Mouse (Mus musculus) Patski (cell line): ENCODE data around the gene Cryba2. TPM values are rescaled to one million over a fixed set of nuclear protein-coding genes. Genes with fewer than 3 reads are reported as not detected.

ENCODE experiments used
- ATAC-seq: fragments of 100-300 bp; one replicate; pipeline ENCODE4 v1.8.0; 2021
- CTCF ChIA-PET: fragments of 350-600 bp; sonication (Branson Sonifier 250); formaldehyde crosslinking; loops from one replicate; lab custom pipeline; 2022; ENCODE audit warnings: inconsistent platforms; lab: Charles Lee
- POLR2A ChIA-PET: fragments of 350-600 bp; sonication (Branson Sonifier 250); formaldehyde crosslinking; loops from one replicate; lab custom pipeline; 2022; ENCODE audit warnings: antibody characterized with exemption, inconsistent platforms; lab: Charles Lee
- DNase-seq: peaks from one replicate; pipeline ENCODE4 v3.0.0-alpha.2; 2011; ENCODE audit warnings: low read depth, low spot score
- H3K27me3 ChIP-seq: fragments of 371-371 bp; one replicate; pipeline ENCODE4 v1.5.1; 2021
- CTCF ChIP-seq: fragments of 100-300 bp; IDR thresholded peaks from one replicate; pipeline ENCODE4 v1.5.1; 2021
- in situ Hi-C: fragments of 300-500 bp; cut with MboI; formaldehyde crosslinking; loops from 3 replicates; pipeline ENCODE4 v1.11.1; 2018; ENCODE audit warnings: low pct_unique_long_range_greater_than_20kb, mixed read lengths
- polyA plus RNA-seq: library from polyadenylated mRNA; unstranded; gene quantifications from one replicate; pipeline ENCODE4 v1.2.3, GENCODE M21; 2021

Gene Cryba2
- polyA plus RNA-seq, 1 experiment from 2014 or later = not detected

DNA sequence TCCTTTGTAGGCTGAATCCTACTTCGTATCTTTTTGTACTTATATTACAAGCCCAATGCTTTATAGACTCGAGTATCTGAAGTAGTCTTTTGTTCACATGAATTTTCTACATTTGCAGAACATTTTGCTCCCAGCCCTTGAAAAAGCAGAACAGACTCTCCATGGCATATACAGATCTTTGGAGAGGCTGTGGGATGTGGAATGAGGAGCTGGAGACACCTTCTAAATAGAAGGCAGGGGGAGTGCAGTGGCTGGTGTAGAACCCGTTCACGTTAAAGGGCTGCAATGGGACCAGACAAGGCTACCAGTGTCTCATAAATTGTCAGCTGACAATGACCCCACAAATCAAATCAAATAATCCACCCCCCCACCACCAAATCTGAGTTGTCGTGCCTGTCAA is 44.0 kb downstream of the Cryba2 start:
- DNase-seq (no peak), ATAC-seq (no peak)
- peaks cover 75% of the 10 kb centered on the region for H3K27me3 ChIP-seq
- ChIA-PET POLR2A (no interaction called here), CTCF (no interaction called here)
- in situ Hi-C loops = no loop called here
- TF ChIP-seq CTCF = no peak

DNA sequence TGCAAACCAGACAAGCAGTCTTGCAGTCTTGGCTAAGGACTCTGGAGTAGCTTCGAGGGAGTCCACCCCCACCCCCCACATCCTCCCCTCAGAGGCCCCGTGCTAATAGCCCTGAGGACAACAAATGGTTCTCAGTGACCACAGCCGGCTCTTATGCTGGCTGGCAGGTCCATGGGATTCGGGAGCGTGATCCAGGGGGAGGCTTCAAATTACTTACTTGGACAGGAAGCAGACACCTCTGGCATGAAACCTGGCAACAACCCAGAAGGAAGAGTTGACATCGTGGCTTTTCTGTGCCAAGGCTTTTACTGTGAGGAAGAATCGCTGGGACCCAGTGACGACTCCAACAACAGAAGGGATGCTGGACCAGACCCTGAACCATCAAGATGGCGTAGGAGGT is 46.6 kb downstream of the Cryba2 start:
- peaks cover 65% of the 10 kb centered on the region for H3K27me3 ChIP-seq
- no peak for DNase-seq
- POLR2A ChIA-PET = no interaction called here
- in situ Hi-C loops = no loop called here
- TF ChIP-seq CTCF = no peak
- no peak for ATAC-seq
- CTCF ChIA-PET = no interaction called here

DNA sequence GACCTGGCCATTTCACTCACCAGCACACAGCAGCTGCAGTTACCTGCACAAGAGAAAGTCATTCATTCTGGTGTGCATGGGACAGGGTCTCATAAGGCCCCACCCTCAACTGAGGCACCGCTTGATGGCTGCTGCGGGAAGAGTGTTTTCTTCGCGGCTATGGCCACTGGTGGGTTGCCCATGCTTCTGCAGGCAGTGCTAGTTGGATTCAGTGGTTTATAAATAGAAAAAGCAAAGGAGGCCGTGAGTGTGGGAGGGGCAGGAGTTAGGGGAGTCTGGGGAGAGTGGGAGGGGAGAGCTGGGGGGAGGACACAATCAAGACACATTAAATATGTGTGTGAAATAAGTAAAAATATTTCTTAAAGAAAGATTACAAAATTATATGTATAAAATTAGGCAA is 49.9 kb downstream of the Cryba2 start:
- peaks cover 60% of the 10 kb centered on the region for H3K27me3 ChIP-seq
- in situ Hi-C loops = no loop called here
- TF ChIP-seq CTCF = no peak
- ChIA-PET POLR2A (no interaction called here), CTCF (no interaction called here)
- ATAC-seq (no peak), DNase-seq (no peak)

Other genes starting within 250 kb of the Cryba2 start
- gene Ttll4, start 231.4 kb downstream of the Cryba2 start, polyA plus RNA-seq = 23.6 TPM
- not detected for gene Cyp27a1, start 179.6 kb downstream of the Cryba2 start, polyA plus RNA-seq
- not detected for gene Prkag3, start 143.9 kb downstream of the Cryba2 start, polyA plus RNA-seq
- not detected for gene Wnt6, start 121.3 kb downstream of the Cryba2 start, polyA plus RNA-seq
- gene Wnt10a, start 101.6 kb downstream of the Cryba2 start, polyA plus RNA-seq = not detected
- not detected for gene Cdk5r2, start 38.2 kb downstream of the Cryba2 start, polyA plus RNA-seq
- not detected for gene Fev, start 7.7 kb downstream of the Cryba2 start, polyA plus RNA-seq
- not detected for gene Cfap65, start 42.5 kb upstream of the Cryba2 start, polyA plus RNA-seq
- 0.13 TPM for gene Ihh, start 58.5 kb upstream of the Cryba2 start, polyA plus RNA-seq
- gene Nhej1, start 232.1 kb upstream of the Cryba2 start, polyA plus RNA-seq = 7.0 TPM
- 0.12 TPM for gene Slc23a3, start 240.7 kb upstream of the Cryba2 start, polyA plus RNA-seq
- 64.4 TPM for gene Cnppd1, start 249.6 kb upstream of the Cryba2 start, polyA plus RNA-seq
- gene Retreg2, start 249.6 kb upstream of the Cryba2 start, polyA plus RNA-seq = 107 TPM